Mouse (Mus musculus) gastrocnemius, postnatal 25 days (tissue): ENCODE measurements around the gene Cpsf3. TPM values are rescaled to one million over a fixed set of nuclear protein-coding genes. Genes with fewer than 3 reads are reported as not detected.

ENCODE experiments used
- DNase-seq: peaks from one replicate; pipeline ENCODE4 v3.0.0; 2022
- long read RNA-seq, 2 experiments: library from polyadenylated mRNA; stranded (forward); transcript quantifications; one replicate each; pipeline ENCODE4 v2.0.0; 2021
- total RNA-seq, 2 experiments: library from RNA; stranded (reverse); gene quantifications; 1 replicate in 1 of 2; 2 replicates in 1 of 2; pipeline ENCODE4 v1.2.3; 2021

The Cpsf3 gene
- total RNA-seq = 10 to 100 TPM; 19.0 to 20.1 TPM
- long read RNA-seq, experiment 1, transcript Cpsf3-201 (18 exons, 2,499 nt) = major isoform, 10 of 14 reads
- long read RNA-seq, experiment 1, partial matches to known transcripts = 3 of 14 reads
- long read RNA-seq, experiment 1, other reads (novel, unspliced or antisense) = 1 of 14 reads
- long read RNA-seq, experiment 2, transcript Cpsf3-201 (18 exons, 2,499 nt) = major isoform, 34 of 43 reads
- long read RNA-seq, experiment 2, partial matches to known transcripts = 4 of 43 reads
- long read RNA-seq, experiment 2, other reads (novel, unspliced or antisense) = 5 of 43 reads

DNA sequence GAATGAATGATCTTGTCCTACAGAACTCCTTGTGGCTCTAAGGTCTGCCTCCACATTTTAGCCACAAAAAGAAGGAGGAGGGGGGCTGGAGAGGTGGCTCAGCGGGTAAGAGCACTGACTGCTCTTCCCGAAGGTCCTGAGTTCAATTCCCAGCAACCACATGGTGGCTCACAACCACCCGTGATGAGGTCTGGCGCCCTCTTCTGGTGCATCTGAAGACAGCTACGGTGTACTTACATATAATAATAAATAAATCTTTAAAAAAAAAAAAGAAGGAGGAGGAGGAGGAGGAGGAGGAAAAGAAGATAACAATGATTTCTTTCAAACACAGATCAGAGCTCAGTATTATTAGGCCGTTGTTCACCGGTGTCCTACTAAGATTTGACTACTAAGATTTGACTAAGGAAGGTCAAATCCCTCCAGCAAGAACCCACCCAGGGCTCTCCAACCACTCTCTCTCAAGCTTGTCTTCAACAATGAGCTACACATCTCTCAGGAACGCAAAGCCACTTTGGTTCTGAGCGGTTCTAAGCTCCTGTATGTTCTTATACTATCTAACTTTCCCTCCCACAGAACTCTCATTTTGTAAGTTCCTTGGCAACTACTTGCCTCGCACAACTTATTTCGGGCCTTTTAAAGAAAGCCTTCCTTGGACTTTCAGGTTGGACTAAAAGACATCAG is at the start of gene Cpsf3:
Gene Cpsf3 (plus strand): TSS at position 631 of the 681 bp plus-strand sequence.
- no peak for DNase-seq

DNA sequence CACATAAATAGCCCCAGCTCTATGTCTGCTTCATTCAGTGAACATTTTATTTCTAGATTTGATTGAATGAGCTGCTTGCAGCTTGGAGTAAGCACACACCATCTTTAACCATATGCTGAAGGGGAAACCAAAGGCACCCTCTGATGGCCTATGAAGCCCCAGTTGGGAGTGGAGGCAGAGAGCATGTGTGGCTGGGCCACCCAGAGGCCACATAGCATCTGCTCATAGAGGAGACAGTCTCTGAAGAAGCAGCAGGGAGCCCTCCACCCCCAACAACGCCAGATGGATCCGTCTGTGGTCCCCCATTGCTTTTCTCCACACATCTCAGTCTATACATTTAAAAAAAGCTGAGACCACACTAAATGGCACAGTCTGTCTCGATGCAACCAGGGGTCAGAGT is 43.2 kb upstream of the Cpsf3 start:
- no peak for DNase-seq

DNA sequence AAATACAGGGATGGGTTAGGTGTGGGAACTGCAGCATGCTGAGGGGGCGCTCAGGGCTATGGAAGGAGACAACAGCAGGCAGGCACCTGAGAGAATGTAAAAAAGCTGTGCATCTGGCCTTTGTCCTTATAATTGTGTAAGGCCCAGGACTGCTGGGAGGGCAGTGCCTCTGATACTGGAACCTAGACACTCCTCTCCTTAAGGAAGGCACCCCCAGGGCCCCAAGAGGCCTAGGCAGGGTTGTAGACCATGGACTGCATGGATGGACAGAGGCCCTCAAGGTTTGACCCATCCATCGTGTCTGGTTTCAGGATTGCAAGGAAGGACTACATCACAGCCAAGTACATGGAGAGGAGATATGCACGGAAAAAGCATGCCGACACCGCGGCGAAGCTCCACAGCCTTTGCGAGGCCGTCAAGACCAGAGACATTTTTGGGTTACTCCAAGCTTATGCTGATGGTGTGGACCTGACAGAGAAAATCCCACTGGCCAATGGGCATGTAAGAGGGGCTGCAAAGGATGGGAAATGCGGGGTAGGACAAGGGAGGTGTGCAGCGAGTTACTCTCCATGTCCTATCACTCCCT is 40.7 kb upstream of the Cpsf3 start:
- DNase-seq = no peak

DNA sequence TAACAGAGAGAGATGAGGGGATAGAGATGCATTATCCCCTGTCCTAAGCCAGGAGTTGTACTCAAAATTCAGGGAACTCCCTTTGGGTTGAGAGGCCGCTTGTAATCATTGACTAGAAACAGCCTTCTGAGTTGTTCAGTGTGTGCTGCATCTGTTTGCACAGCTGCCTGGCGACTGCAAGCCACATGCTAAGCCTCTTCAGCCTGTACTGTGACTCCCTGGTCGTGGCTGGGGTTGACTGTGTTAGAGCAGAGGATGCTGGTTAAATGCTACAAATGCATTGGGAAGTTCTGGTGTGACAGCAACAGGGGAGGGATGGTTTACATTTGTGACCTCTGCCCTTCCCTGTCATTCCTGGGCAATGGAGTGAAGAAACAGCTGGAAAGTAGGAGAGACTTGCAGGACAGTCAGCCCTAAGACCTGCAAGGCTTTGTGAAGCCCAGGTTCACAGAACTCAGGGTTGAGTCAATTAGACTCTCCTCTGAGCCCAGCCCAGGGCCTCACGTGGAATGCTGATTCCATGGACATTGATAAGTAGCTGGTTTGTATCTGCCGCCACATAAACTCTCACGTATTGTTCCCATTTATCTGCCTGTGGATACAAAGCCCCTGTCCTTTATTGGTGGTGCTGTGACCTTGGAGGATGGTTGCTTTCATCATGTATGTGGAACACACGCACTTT is 37.3 kb upstream of the Cpsf3 start:
- no peak for DNase-seq

DNA sequence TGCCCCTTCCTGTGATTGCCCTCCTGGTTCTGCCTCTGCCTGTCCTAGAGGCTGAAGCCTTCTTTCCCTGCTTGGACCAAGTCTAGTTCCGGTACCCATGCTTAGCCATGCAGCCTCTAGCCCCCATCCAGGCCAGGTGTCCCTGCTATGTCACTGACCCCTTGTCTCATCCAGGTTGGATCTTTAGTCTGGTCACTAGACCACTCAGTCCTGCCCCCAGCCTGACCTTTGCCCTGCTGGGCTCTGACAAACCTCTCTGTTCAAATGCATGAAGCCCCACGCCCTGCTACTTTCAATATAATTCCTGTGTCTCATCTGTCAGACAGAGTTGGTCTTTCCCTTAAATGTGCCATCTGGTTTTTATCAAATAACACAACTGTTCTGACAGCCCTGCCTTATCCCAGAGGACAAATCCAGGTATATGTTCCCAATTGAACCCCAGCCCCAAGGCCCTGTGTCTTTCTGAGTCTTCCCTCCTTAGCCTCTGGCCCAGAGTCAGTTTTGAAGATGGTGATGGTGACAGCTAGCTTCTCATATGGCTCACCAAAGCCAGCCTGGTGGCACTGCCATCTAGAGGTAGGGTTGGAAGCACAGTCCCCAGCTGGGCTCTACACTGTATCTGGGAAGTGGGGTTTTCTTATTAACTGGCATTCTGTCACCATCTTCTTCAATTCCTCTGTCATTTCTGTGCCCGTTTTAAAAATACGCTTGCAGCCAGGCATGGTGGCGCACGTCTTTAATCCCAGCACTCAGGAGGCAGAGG is 24.5 kb upstream of the Cpsf3 start:
- DNase-seq = no peak

DNA sequence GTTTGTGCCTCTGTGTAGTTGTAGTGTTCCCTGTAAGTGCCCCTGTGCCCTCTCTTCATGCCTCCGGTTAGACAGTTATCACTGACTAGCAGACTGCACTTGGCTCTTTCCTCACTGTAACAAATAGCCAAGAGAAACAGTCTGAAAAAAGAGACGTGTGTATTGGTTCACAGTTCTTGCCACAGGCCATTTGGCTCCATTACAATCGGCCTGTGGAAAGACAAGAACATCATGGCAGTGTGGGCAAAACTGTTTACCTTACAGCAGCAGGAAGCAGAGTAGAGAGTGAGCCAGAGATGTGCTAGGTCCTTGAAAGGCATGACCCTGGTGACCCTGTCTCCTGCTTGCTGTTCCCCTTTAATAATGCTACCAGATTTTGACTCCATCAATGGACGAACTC is 23.7 kb upstream of the Cpsf3 start:
- DNase-seq = no peak

DNA sequence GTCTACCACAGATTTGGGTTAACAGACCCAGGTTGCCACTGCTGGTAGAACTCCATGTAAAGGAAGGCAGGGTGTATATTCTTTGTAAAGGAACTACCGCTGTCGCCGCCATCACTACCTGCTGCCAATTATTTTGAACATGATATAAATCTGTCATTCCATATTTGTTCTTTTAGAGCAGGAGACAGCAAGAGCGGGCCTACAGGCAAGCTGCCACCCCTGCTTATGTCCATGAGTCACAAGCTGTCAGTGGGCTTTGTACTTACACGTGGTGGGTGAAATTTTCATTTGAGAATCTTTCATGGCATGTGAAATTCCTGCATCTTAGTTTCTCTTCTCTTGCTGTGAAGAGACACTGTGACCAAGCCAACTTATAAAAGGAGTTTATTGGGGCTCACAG is 21.9 kb upstream of the Cpsf3 start:
- no peak for DNase-seq

DNA sequence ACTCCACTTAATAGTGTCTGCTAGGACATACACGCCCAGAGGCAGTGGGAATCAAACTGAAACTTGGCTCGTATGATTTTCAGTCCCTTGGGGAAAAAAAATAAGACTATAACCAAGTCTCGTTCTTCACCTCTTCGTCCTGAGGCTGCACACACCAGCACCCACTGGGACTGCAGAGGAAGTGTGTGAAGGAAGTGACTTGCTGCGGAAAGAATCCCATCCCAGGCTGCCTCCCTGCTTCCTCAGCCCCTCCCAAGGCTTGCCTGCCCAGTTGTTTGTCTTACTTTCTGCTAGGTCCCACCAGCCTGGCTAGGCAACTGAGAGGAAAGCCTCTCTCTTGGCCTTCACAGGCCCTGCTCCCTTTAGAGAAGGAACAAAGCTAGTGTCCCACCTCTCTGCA is 20.9 kb upstream of the Cpsf3 start:
- DNase-seq = peak; percentile 61

GRCm38 (mm10) chr12:21264970-21265369 is 20.2 kb upstream of the Cpsf3 start:
- no peak for DNase-seq

GRCm38 (mm10) chr12:21265501-21265900 is 19.7 kb upstream of the Cpsf3 start:
- no peak for DNase-seq

DNA sequence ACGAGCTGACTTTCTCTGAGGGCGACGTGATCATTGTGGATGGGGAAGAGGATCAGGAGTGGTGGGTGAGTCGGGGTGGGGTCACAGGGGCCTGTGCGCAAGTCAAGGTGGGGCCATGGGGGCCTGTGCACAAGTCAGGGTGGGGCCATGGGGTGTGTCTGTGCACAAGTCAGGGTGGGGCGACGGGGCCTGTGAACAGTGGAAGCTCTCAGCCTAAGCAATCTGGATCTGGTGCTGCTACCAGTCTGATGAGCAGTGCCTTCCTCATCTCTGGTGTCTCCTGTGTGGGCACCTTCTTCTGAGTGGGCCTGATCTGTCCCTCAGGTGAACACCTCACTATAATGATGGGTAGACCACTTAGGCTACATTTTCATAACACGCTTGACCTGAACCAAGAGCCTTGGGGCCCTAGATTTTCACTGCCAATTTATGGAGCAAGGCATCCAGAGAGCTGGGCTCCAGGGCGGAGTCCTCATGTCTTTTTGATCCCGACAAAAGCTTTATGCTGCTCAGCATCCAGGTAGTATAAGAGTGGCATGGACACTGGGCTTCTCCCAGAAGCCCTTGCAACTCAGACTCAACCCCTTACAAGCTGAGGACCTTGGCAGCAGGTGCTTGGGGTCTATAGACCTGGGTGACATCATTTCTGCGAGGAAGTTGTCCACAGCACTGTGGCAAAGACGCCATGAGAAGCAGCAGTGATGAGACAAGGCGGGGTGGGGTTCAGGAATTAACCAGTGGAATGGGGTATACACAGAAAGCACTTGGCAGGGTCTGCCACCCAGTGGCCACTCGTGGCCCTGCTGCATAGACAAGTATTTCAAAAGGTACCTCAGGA is 19.0 kb upstream of the Cpsf3 start:
- peak; percentile 25 for DNase-seq

GRCm38 (mm10) chr12:21266784-21267098 is 18.4 kb upstream of the Cpsf3 start:
- DNase-seq = no peak

GRCm38 (mm10) chr12:21268083-21268616 is 17.0 kb upstream of the Cpsf3 start:
- DNase-seq = no peak

GRCm38 (mm10) chr12:21274446-21274845 is 10.7 kb upstream of the Cpsf3 start:
- DNase-seq = no peak

DNA sequence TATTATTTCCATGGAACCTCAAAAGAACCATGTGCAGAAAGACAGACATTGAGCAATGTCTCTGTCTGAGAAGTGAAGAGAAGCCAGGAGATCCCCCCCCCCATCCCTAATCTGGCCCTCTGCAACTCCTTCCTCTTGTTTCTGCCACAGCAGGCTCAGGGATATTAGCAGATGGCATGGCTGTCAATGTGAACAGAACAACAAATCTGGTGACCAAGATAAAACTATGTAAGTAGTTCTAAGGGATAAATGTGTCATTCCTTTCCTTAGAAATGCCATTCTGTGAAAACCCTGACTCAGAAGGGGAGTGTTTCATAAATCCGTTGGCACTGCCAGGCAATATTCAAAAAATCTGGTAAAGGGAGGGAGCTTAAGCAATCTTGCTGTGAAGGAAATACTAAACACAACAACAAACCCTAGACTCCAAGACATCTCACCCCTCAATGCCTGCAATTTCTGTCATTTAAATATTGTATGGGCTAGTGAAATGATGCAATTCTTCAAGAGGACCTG is 7.8 kb upstream of the Cpsf3 start:
- DNase-seq = no peak

DNA sequence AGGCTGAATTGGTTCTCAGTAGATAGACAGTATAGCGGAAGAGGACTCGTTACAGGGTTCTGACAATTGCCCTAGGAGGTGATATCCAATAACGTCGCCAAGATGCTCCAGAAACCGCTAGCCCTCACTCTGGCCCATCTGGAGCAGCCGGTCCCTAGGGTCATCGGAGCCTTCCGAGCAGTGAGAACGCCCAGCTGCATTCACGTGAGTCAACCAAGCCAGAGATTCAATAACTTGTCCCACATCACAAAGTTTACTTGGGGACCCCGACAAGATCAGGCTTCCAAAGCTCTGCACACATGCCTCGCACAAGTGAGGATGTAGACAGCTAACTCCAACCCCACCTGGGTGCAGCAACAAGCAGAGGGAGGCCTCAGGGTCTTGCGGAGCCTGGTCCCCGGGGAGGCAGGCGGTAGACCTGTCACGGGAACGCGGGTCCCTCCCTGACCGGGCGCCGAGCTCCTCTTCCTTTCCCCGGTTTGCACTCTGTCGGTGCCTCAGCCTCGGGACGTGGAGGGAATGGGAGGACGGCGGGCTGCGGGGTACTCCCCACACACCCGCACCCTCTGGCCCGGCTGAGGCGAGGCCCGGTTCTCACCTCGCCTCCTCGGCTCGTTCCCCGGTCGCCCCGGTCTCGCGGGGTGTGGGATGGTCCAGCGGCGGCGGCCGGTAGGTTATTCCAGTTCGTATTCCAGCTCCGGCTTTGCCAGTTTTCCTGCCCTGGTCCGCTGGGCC is 484 bp downstream of the Cpsf3 start:
- no peak for DNase-seq

GRCm38 (mm10) chr12:21286243-21286622 is 1.0 kb downstream of the Cpsf3 start, which contains the start of gene Itgb1bp1:
Gene Itgb1bp1 (minus strand): TSS chr12:21286284.
- DNase-seq = peak; percentile 97

DNA sequence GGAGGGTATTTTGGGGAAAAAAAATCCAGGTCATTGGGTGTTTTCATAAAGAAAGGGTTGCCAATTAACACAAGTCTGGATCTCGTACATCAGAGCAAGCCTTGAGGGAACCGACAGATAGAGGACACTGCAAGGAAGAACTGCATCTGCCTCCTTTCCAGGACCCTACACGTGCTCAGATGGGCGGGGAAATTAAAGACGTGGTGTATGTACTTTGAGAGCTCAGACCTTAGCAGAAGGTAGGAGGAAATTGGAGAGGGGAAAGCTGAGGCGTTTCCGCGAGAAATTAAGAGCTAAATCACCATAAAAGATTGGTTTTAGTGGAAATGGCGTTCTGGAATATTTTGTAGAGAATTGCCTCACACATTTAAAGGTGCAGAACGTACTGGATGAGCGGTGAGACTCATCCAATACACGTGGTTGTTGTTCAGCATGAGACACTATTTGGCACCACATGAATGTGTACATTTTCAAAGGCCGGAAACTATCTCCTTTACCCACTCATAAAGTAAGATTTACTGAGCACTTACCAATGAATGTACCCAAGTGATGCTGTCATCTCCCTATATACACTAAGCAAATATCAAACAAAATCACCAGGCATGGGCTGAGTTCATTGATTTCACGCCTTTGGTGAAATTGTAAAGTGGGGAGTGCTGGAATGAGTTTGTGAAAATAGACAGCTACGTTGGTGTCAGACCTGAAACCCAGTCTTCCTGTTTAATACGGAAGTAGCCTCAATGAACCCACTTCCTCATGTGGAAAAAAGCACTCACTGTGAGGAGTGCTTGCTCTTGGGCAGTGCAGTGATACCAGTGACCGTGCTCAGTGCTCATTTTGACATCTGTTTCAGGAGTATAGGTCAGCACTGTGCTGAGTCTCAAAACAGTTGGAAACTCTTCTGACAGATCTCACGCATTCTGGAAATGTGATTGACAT is 1.8 kb downstream of the Cpsf3 start:
- no peak for DNase-seq
